Mouse (Mus musculus): ENCODE measurements around the gene Nphs2. TPM values are rescaled to one million over a fixed set of nuclear protein-coding genes. Genes with fewer than 3 reads are reported as not detected.
A peak's percentile ranks its signal among the peaks of the same experiment; 100 is the strongest.
"Not testable (repeated sequence)": the region's sequence is repeated elsewhere in the genome, so short reads cannot be mapped to it uniquely, and the experiment has no call there.

Gene Nphs2
- 1 to 10 TPM in 1 of 2 experiments, under 1 TPM in 1; 0.48 to 9.7 TPM for total RNA-seq (2021)
- long read RNA-seq, experiment 1 = 0 reads
- long read RNA-seq, experiment 2, partial matches to known transcripts = 0 of 7 reads
- long read RNA-seq, experiment 2, other reads (novel, unspliced or antisense) = 5 of 7 reads

DNA sequence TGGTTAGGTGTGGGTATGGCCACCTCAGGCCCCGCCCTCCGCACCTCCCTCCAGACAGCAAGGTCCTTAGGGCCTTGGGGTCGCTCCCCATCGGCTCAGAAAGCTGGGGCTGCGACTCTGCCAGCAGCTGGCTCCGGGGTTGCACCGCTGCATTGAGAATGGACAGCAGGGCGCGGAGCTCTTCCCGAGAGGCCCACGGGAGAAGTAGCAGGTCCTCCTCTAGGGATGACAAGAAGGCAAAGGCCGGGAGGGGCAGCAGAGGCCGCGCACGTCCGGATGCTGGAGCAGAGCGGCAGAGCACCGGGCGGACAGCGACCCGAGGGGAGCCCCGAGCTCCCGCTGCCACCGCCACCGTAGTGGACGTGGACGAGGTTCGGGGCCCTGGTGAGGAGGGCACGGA lies at the start of gene Nphs2:
Gene Nphs2 (plus strand): TSS at position 98 of the 400 bp plus-strand sequence.
- DNase-seq (ENCODE audit: low spot score in 2 of 2) = no peak

- peak; percentile 10 to 44 for DNase-seq (ENCODE audit: low spot score in 2 of 2)
Observed at GRCm38 (mm10) chr1:156263352-156263751, 47.2 kb upstream of the Nphs2 start.

DNA sequence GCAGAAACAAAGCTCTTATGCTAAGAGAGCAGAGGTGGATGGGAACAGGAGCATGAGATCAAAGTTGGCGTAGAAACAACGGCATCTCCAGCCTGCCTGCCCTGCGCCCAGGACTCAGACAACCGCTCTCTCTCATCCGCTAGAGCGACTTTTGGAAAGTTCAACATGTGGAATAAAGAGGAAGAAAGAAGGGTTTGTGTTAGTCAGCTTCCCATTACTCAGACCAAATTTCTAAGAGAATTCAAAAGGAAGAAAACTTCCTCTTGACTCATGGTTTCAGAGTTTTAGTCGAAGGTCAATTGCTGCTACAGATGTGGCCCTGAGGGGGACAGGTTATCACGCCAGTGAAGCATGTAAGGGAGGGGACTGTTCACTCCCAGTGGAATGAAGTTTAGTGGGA lies 46.6 kb upstream of the Nphs2 start:
- no peak for DNase-seq (ENCODE audit: low spot score in 2 of 2)

DNA sequence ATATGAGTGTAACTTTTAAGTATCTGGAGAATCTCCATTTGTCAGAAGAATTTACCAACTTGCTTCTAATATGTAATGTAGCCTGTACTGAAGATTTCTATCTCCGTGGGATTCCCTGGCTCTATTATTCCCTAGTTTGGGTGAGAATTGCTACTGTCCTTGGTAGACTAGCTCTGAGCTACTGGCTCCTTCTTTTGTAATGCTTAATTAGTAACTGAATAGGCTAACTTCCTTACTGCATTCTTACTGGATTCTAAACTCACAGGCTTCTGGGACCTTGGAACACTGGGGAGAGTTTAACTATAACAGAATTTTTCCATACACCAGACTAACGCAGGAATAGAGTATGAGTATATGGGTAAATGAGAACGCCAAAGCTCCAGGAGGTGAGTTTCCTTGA lies 42.0 kb upstream of the Nphs2 start:
- not testable (repeated sequence) for DNase-seq (ENCODE audit: low spot score in 2 of 2)

- no peak for DNase-seq (ENCODE audit: low spot score in 2 of 2)
Observed at GRCm38 (mm10) chr1:156270471-156270870, 40.1 kb upstream of the Nphs2 start.

DNA sequence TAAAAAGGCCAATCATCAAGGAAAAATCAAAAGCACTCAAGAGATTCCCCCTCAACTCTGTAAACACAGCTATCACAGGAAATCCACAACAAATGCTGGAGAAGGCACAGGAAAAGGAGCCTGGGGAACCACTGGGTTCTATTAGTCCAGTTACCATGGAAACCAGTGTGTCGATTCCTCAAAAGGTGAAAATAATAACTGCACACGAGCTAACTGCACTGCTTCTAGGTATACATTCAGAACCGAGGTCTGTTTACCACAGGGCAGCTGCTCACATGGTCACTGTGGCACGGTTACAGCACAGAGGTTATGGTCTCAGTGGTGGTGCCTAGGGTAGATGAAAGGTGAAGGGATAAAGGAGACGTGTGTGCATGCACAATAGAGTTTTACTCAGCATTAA lies 38.9 kb upstream of the Nphs2 start:
- no peak for DNase-seq (ENCODE audit: low spot score in 2 of 2)

DNA sequence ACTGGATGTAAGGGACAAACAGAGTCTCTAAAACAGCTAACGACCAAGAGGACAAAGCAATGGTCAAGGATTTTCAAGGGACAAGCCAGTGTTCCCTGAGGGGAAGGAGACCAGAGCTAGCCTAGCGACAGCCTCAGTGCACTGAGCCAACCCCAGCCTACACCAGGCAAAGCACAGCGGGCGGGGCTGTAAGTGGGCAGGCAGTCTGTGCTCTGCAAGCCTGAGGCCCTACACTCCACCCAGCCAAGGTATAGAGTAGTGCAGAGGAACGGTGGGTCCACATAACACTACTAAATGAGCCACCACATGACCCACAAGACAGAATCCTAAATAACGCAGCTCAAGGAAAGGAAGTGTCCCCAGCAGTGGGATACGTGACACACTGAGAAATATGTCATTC lies 36.9 kb upstream of the Nphs2 start:
- DNase-seq (ENCODE audit: low spot score in 2 of 2) = no peak

- no peak for DNase-seq (ENCODE audit: low spot score in 2 of 2)
Observed at GRCm38 (mm10) chr1:156280131-156280530, 30.4 kb upstream of the Nphs2 start.

DNA sequence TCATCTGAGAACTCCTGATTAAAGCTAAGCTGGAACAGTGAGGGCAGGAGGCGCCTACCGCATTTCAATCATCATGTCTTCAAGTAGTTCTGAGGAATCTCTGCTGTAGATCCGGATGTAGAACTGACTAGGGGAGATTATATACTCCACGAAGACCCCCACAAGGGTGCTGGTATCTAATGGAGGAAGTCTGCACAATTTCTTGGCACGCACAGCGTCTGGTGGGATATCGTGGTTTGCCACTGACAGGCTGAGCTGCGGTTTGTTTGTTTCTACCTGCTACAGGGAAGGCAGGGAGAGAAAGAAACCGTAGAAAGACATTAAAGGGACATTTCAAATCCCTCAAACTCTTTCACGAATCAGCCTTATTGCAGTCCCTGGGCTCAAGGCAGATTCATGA lies 26.3 kb upstream of the Nphs2 start:
- no peak for DNase-seq (ENCODE audit: low spot score in 2 of 2)

- no peak for DNase-seq (ENCODE audit: low spot score in 2 of 2)
Observed at GRCm38 (mm10) chr1:156284851-156285540, 25.5 kb upstream of the Nphs2 start.

GRCm38 (mm10) chr1:156285541-156285896 lies 25.0 kb upstream of the Nphs2 start:
- DNase-seq (ENCODE audit: low spot score in 2 of 2) = no peak

DNA sequence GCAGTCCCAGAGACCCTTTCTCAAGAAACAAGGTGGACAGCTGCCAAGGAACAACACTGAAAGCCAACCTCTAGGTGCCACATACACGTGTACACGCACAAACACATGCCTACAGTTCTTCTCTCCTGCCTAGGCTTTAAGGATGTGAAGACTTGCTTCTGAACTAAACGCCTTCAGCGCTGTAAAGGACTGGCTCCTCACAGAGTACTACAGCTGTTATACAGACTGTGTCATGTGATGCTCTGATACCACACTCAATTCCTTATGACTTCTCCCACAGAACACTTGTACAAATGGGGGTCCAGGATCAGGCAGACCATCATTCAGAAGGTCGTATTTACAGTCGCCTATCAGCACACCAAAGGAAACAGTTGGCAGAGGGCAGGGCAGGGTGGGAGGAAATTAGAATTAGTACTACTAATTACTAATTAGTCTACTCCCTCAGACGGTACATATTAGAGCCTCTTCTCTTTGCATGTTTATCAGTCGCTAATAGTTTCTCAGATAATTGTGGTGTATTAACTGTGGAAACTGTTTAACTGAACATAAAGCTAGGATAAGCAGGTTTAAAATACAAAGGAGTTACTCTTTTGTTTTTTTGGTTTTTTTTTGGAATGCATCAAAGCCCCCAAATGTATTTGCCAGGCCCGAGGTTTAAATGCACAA lies 21.8 kb upstream of the Nphs2 start:
- DNase-seq (ENCODE audit: low spot score in 2 of 2) = no peak

DNA sequence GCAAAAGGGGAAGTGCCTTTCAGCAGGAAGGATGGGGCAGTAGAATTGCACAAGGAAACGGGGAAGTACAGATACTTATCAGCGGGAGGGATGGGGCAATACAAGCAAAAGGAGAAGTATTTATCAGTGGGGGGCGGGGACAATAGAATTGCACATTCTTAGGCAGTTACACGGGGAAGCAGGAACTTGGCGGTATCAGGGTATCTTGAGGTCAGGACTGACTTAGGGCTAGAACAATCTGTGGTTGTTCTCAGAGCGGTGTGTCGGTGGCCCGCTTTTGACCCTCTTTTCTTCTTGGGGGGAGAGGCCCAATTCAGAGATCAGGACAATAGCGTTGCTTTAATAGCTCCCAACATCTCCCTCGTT lies 21.3 kb upstream of the Nphs2 start:
- not testable (repeated sequence) for DNase-seq (ENCODE audit: low spot score in 2 of 2)

- no peak for DNase-seq (ENCODE audit: low spot score in 2 of 2)
Observed at GRCm38 (mm10) chr1:156290016-156290415, 20.5 kb upstream of the Nphs2 start.

DNA sequence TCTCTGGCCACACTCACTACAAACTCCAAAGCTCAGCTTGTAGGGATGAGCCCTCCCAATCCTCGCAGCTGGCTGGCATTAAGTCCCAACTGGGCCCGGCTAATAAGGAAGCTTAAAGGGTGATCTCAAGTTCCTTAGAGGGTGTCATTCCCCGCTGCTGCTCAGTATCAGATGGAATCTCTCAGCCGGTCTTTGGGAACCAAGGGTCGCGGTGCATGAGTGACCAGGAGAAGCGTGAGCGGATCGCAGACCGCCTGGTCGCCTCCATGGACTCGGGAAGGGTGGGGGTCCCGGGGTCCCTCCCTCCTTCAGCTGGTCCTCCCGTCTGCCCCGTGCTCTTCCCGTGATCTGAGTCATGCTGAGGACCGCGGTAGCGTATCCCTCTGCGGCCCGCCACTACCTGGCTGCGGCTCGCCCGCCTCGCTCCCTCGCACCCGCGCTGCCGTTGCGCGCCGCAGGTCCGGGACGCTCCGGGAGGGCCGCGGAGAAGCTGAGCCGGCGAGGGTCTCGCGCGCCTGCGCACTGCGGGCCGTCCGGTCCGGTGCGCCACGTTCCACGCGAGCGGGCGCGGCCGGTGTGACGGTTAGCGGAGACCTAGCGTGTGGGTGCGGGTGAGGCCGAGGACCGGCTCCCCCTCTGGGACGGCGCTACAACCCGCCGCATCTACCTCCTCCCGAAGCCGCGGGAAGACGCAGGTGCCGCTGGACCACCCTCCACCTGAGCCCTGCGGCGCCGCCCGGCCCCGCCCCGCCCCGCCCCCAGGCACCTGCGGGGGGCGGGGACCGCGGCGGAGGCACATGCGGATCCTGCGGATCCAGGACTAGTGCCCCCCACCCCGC lies 7.4 kb upstream of the Nphs2 start, which contains the start of gene Tdrd5:
Gene Tdrd5 (minus strand): TSS at position 754 of the 839 bp plus-strand sequence.
- no peak for DNase-seq (ENCODE audit: low spot score in 2 of 2)

DNA sequence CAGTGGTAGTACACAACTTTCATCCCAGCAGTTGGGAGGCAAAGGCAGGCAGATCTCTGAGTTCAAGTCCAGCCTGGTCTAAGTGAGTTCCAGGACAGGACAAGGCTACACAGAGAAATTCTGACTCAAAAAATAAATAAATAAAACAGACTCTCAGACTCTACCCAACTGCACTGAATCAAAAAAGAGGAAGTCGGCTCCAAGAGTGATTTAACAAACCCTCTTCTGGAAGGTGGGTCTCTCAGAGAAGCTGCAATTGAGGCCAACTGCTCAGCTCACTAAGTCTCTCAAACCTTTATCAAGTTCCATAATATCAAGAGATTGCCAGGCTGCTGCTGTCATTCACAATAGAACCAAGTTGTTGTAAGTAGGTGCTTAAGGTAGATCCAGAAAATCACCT lies 1.9 kb upstream of the Nphs2 start:
- no peak for DNase-seq (ENCODE audit: low spot score in 2 of 2)

DNA sequence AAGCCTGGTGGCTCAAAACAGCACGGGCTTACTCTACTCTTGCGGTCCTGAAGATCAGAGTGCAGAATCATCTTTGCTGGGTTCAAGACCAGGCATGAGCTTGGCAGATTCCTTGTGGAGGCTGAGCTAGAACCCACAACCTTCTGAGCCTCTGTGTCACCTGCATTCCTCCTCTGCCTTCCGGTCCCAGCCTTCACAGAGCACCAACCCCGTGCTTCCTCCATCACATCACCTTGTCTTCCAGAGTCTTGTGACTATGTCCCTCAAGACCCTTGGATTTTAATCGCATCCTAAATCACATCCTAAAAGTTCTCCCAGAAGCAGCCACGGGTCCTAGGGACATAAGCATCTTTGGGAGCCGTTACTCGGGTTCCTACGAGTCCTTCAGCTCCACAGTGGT lies 12.6 kb downstream of the Nphs2 start:
- no peak for DNase-seq (ENCODE audit: low spot score in 2 of 2)

DNA sequence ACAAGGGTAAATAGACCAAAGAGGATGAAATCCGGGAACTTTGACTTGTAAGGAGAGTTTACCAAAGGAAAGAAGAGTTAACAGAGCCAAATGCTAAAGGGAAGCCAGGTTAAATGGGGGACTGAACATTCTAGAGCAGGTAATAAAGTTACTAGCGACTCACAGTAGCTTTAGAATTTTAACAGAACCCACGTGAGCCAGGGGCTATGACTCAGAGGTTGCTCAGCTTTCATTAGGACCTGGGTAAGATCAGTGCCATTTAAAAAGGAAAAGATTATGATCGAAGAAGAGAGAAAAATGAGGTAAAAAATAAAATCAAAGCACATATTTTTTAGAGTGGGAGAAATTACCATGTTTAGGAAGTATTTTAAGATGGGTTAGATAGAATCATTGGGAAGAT lies 30.3 kb downstream of the Nphs2 start:
- DNase-seq (ENCODE audit: low spot score in 2 of 2) = no peak

- no peak for DNase-seq (ENCODE audit: low spot score in 2 of 2)
Observed at GRCm38 (mm10) chr1:156344433-156344832, 33.9 kb downstream of the Nphs2 start.

GRCm38 (mm10) chr1:156345633-156346032 lies 35.1 kb downstream of the Nphs2 start:
- DNase-seq (ENCODE audit: low spot score in 2 of 2) = no peak

DNA sequence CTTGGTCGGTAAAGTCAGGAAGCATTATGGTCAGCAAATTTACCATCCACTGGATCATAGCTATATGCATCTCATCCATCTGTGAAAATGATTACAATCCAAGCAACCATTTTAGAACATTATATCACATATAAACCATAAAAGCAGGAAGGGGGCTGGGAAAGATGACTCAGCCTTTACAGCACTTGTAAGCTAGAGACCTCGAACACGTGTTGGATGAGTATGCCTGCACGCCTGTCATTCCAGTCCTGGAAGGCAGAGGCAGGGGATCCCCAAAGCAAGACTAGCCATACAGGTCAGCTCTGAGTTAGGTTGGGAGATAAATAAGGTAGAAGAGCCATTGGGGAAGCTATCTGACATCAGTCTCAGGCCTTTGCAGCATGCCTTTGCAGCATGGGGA lies 38.5 kb downstream of the Nphs2 start:
- no peak for DNase-seq (ENCODE audit: low spot score in 2 of 2)

DNA sequence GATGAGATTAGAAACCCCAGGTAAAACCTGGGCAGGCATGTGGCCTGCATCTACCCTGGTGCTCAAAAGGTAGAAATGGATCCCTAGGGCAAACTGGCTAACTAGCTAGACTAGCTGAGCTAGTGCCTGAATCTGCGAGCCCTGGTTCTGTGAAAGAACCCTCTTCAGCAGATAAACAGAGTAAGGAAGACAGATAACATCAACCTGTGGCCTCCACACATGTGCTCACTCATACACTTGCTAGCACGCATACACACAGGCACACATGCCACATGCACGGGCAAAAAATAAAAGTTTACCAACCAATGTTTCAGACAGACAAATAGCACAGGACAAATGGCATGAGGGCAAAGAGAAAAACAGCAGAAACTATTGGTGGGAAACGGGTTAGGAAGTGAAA lies 39.9 kb downstream of the Nphs2 start:
- DNase-seq (ENCODE audit: low spot score in 2 of 2) = no peak

Measured in adrenal gland, postnatal 4 days (tissue).